Mouse (Mus musculus) bone marrow macrophage, adult 2 months (primary cell): ENCODE data around the gene Tex14. TPM values are rescaled to one million over a fixed set of nuclear protein-coding genes. Genes with fewer than 3 reads are reported as not detected.

Source experiments
- H3K27ac ChIP-seq: 2 replicates; pipeline ENCODE4 v1.5.1; 2012; ENCODE audit warnings: low read depth, low read length; ENCODE audit not compliant: insufficient read depth
- H3K4me1 ChIP-seq: 2 replicates; pipeline ENCODE4 v1.6.1; 2012; ENCODE audit warnings: low read length; ENCODE audit not compliant: control insufficient read depth, insufficient read depth
- H3K4me3 ChIP-seq: 2 replicates; pipeline ENCODE4 v1.5.1; 2012; ENCODE audit warnings: mild to moderate bottlenecking, low read length, moderate library complexity; ENCODE audit not compliant: insufficient read depth
- CTCF ChIP-seq: IDR thresholded peaks from 2 replicates; pipeline ENCODE4 v1.5.1; 2012; ENCODE audit warnings: low read depth, mild to moderate bottlenecking, low read length, moderate library complexity
- POLR2A ChIP-seq: IDR thresholded peaks from 2 replicates; pipeline ENCODE4 v1.6.1; 2012; ENCODE audit warnings: mild to moderate bottlenecking, low read depth, low read length, borderline replicate concordance
- polyA plus RNA-seq: library from polyadenylated mRNA; stranded (reverse); fragments of >200 nt; gene quantifications from 2 replicates; pipeline ENCODE4 v1.2.4, GENCODE M21; 2012; ENCODE audit not compliant: missing spikeins, insufficient read depth, insufficient read length

Tex14 gene
- polyA plus RNA-seq, 1 experiment = not detected

GRCm38 (mm10) chr11:87595327-87595841, 190.5 kb downstream of the Tex14 start:
- peak overlapping the region; percentile 65 for H3K4me3 ChIP-seq
- peaks cover 22% of the 10 kb centered on the region for H3K4me1 ChIP-seq
- TF ChIP-seq POLR2A = no peak
- TF ChIP-seq CTCF = no peak
- no peak overlapping the region for H3K27ac ChIP-seq

- TF ChIP-seq CTCF (no peak), POLR2A (no peak)
- Histone ChIP-seq H3K27ac (no peak overlapping the region), H3K4me3 (peak overlapping the region; percentile 65), H3K4me1 (peaks cover 22% of the 10 kb centered on the region)
Measured at GRCm38 (mm10) chr11:87595976-87596375, 191.1 kb downstream of the Tex14 start.

- H3K27ac ChIP-seq = no peak overlapping the region
- no peak for TF ChIP-seq POLR2A
- TF ChIP-seq CTCF = no peak
- H3K4me1 ChIP-seq = peaks cover 22% of the 10 kb centered on the region
- no peak overlapping the region for H3K4me3 ChIP-seq
Measured at GRCm38 (mm10) chr11:87596492-87596891, 191.6 kb downstream of the Tex14 start.

- H3K4me3 ChIP-seq = no peak overlapping the region
- no peak overlapping the region for H3K27ac ChIP-seq
- H3K4me1 ChIP-seq = peaks cover 22% of the 10 kb centered on the region
- TF ChIP-seq CTCF = no peak
- TF ChIP-seq POLR2A = no peak
Measured at GRCm38 (mm10) chr11:87597061-87597460, 192.2 kb downstream of the Tex14 start.

- no peak overlapping the region for H3K4me3 ChIP-seq
- no peak overlapping the region for H3K27ac ChIP-seq
- peaks cover 27% of the 10 kb centered on the region for H3K4me1 ChIP-seq
- TF ChIP-seq POLR2A (no peak), CTCF (no peak)
Measured at GRCm38 (mm10) chr11:87599395-87600089, 194.7 kb downstream of the Tex14 start.

GRCm38 (mm10) chr11:87600322-87600853, 195.5 kb downstream of the Tex14 start:
- H3K4me1 ChIP-seq = peaks cover 23% of the 10 kb centered on the region
- H3K4me3 ChIP-seq = no peak overlapping the region
- no peak overlapping the region for H3K27ac ChIP-seq
- no peak for TF ChIP-seq CTCF
- no peak for TF ChIP-seq POLR2A

- peaks cover 13% of the 10 kb centered on the region for H3K4me1 ChIP-seq
- H3K4me3 ChIP-seq = no peak overlapping the region
- no peak overlapping the region for H3K27ac ChIP-seq
- no peak for TF ChIP-seq POLR2A
- TF ChIP-seq CTCF = no peak
Measured at GRCm38 (mm10) chr11:87602234-87602633, 197.4 kb downstream of the Tex14 start.

GRCm38 (mm10) chr11:87603571-87603970, 198.7 kb downstream of the Tex14 start:
- Histone ChIP-seq H3K4me1 (peaks cover 10% of the 10 kb centered on the region), H3K27ac (no peak overlapping the region), H3K4me3 (no peak overlapping the region)
- TF ChIP-seq POLR2A (no peak), CTCF (no peak)

Other genes starting within 250 kb of the Tex14 start
- 0.15 TPM in 1 of 2 replicates, not detected in the other for gene Ppm1e, start 46.0 kb upstream of the Tex14 start, polyA plus RNA-seq
- gene Rad51c, start 111 bp upstream of the Tex14 start, polyA plus RNA-seq = 3.4 and 3.7 TPM in 2 replicates
- gene Gm11492, start 161.6 kb downstream of the Tex14 start, polyA plus RNA-seq = not detected in 2 replicates
- not detected in 2 replicates for gene Sept4, start 163.8 kb downstream of the Tex14 start, polyA plus RNA-seq
- gene Mtmr4, start 187.1 kb downstream of the Tex14 start, polyA plus RNA-seq = 11.0 and 16.3 TPM in 2 replicates
- not detected in 2 replicates for gene Hsf5, start 212.1 kb downstream of the Tex14 start, polyA plus RNA-seq